Mouse (Mus musculus) C3H10T1/2 (cell line): ENCODE results near the gene Defa37. TPM values are rescaled to one million over a fixed set of nuclear protein-coding genes. Genes with fewer than 3 reads are reported as not detected.

Source experiments
- polyA plus RNA-seq, 2 experiments: library from polyadenylated mRNA; unstranded; fragments of >200 nt; fragmentation: generic; extraction: Trizol; gene quantifications; one replicate each; pipeline ENCODE4 v1.2.1; 2012; ENCODE audit warnings: missing spikeins in 2 of 2

The Defa37 gene
- polyA plus RNA-seq: not detected

DNA sequence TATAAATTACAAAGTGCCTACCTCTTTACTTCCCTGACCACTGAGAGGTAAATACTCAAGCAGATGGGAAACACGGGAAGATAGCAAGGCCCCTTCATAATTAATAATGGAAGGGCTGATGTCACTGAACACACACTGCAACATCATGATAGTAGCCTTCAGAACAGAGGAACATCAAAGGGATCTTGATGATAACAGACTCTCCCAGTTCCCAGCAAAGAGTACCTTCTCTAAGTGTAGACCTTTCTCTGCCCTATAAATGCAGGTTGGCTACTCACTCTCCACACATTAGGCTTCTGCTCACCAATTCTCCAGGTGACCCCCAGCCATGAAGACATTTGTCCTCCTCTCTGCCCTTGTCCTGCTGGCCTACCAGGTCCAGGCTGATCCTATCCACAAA, at the start of gene Defa37:
Gene Defa37, plus strand, starts transcription at position 301 of the 400 bp plus-strand sequence.

DNA sequence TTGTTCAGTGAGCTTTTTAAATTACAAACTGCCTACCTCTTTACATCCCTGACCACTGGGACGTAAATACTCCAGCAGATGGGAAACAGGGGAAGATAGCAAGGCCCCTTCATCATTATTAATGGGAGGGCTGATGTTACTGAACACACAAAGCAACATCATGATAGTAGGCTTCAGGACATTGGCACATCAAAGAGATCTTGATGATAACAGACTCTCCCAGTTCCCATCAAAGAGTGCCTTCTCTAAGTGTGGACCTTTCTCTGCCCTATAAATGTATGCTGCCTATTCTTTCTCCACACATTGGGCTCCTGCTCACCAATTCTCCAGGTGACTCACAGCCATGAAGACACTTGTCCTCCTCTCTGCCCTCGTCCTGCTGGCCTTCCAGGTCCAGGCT, 36.5 kb upstream of the Defa37 start, which contains the start of gene Defa32:
Gene Defa32, plus strand, starts transcription at position 301 of the 400 bp plus-strand sequence.

DNA sequence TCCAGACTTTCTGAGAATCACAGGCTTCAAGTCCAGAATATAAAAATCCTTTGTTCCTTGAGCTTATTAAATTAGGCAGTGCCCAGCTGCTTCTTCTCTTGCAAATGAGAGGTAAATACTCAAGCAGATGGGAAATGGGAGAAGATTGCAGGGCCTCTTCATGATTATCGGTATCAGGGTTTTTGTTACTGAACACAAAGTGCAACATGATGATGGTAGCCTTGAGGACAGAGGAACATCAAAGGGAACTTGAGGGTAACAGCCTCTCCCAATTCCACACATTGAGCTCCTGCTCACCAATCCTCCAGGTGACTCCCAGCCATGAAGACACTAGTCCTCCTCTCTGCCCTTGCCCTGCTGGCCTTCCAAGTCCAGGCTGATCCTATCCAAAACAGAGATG, 17.5 kb downstream of the Defa37 start, which contains the start of gene Defa28:
Gene Defa28, plus strand, starts transcription at position 301 of the 400 bp plus-strand sequence.

DNA sequence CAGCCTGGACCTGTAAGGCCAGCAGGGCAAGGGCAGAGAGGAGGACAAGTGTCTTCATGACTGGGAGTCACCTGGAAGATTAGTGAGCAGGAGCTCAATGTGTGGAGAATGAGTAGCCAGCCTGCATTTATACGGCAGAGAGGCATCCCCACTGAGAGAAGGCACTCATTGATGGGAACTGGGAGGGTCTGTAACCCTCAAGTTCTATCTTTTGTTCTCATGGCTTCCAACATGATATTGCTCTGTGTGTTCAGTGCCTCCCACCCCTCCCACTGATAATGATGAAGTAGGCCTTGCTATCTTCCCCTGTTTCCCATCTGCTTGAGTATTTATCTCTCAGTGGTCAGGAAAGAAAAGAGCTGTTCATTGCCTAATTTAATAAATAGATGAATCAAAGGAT, 29.2 kb downstream of the Defa37 start, which contains the start of gene Gm7861:
Gene Gm7861, minus strand, starts transcription at position 101 of the 400 bp plus-strand sequence.

Other genes with a start within 250 kb of the Defa37 start
- not detected for gene Defa27, start 249.8 kb upstream of the Defa37 start, polyA plus RNA-seq
- gene Defa29, start 238.4 kb upstream of the Defa37 start, polyA plus RNA-seq: not detected
- gene Defa2, start 186.9 kb upstream of the Defa37 start, polyA plus RNA-seq: not detected
- not detected for gene Defa33, start 173.6 kb upstream of the Defa37 start, polyA plus RNA-seq
- not detected for gene Defa36, start 138.0 kb upstream of the Defa37 start, polyA plus RNA-seq
- not detected for gene Gm7849, start 108.8 kb upstream of the Defa37 start, polyA plus RNA-seq
- gene Defa20, start 56.1 kb upstream of the Defa37 start, polyA plus RNA-seq: not detected
- not detected for gene Defa32, start 36.4 kb upstream of the Defa37 start, polyA plus RNA-seq
- not detected for gene Defa28, start 17.6 kb downstream of the Defa37 start, polyA plus RNA-seq
- not detected for gene Gm7861, start 29.1 kb downstream of the Defa37 start, polyA plus RNA-seq
- not detected for gene Defa26, start 52.8 kb downstream of the Defa37 start, polyA plus RNA-seq
- gene Defa17, start 90.4 kb downstream of the Defa37 start, polyA plus RNA-seq: not detected
- gene Defa34, start 100.4 kb downstream of the Defa37 start, polyA plus RNA-seq: not detected
- gene AY761184, start 138.3 kb downstream of the Defa37 start, polyA plus RNA-seq: not detected
- not detected for gene Defa24, start 169.1 kb downstream of the Defa37 start, polyA plus RNA-seq